Mouse (Mus musculus) embryonic facial prominence, embryonic 14.5 days (tissue): ENCODE data around the gene Slc7a14. TPM values are rescaled to one million over a fixed set of nuclear protein-coding genes. Genes with fewer than 3 reads are reported as not detected.

ENCODE experiments used
- ATAC-seq: fragments of 200-750 bp; cut with Nextera tagmentation; 2 replicates; pipeline ENCODE4 v1.8.0; 2017; ENCODE audit warnings: low read depth, moderate number of reproducible peaks, moderate TSS enrichment
- DNase-seq: peaks from one replicate; pipeline ENCODE4 v3.0.0-alpha.2; 2015; ENCODE audit warnings: low spot score
- H3K27ac ChIP-seq: fragments of 300-500 bp; sonication (generic); replicated peaks from 2 replicates; pipeline ENCODE4 v1.5.1; 2014; ENCODE audit warnings: low read depth, mild to moderate bottlenecking, low read length, moderate library complexity
- H3K27me3 ChIP-seq: fragments of 300-500 bp; sonication (generic); replicated peaks from 2 replicates; pipeline ENCODE4 v1.6.1; 2014; ENCODE audit warnings: low read length; ENCODE audit not compliant: control insufficient read depth, insufficient read depth
- H3K36me3 ChIP-seq: fragments of 300-500 bp; sonication (generic); 2 replicates; pipeline ENCODE4 v1.6.1; 2014; ENCODE audit warnings: low read length, mixed read lengths; ENCODE audit not compliant: control insufficient read depth, insufficient read depth
- H3K4me1 ChIP-seq: fragments of 300-500 bp; sonication (generic); 2 replicates; pipeline ENCODE4 v1.6.1; 2014; ENCODE audit warnings: antibody characterized with exemption, low read length; ENCODE audit not compliant: control insufficient read depth, insufficient read depth
- H3K4me2 ChIP-seq: fragments of 300-500 bp; sonication (generic); 2 replicates; pipeline ENCODE4 v1.6.1; 2014; ENCODE audit warnings: low read depth, mild to moderate bottlenecking, low read length, moderate library complexity, mixed read lengths
- H3K4me3 ChIP-seq: fragments of 300-500 bp; sonication (generic); 2 replicates; pipeline ENCODE4 v1.5.1; 2014; ENCODE audit warnings: low read depth, mild to moderate bottlenecking, low read length
- H3K9ac ChIP-seq: fragments of 300-500 bp; sonication (generic); 2 replicates; pipeline ENCODE4 v1.6.1; 2014; ENCODE audit warnings: low read depth, mild to moderate bottlenecking, low read length, moderate library complexity, mixed read lengths
- H3K9me3 ChIP-seq: fragments of 300-500 bp; sonication (generic); 2 replicates; pipeline ENCODE4 v1.6.1; 2016; ENCODE audit warnings: low read length; ENCODE audit not compliant: control insufficient read depth
- WGBS: fragments of 180-500 bp; shearing (Covaris S2); extraction: QIAGEN DNeasy Blood & Tissue Kit; methylation state at CpG from one replicate; pipeline ENCODE4 v1.1.7; 2014; 5-methylcytosine and 5-hydroxymethylcytosine counted together
- polyA plus RNA-seq: library from polyadenylated mRNA; unstranded; fragments of >200 nt; fragmentation: Nextera tagmentation; extraction: Ambion mirVana; gene quantifications from 2 replicates; pipeline ENCODE4 v1.2.1, GENCODE M21; 2014

The Slc7a14 gene
- polyA plus RNA-seq, 1 experiment from 2014 or later, result 0.43 TPM

DNA sequence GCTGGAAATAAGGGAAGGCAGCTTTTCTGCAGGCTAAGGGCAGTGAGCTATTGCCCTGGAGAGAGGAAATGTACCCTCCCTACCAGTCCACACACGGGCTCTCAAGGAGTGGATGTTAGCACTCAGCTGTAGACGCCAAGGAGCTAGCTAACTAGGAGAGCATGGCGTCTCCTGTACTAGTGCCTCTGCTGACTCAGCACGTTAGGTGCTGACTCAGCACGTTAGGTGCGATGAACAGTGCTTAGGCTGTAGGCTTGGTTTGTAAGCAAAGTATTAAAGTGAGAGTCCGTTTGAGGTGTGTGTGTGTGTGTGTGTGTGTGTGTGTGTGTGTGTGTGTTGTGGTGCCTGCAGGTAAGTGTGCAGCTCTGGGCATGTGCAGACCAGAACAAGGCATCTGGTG, 119.8 kb downstream of the Slc7a14 start:
- H3K27me3 ChIP-seq, result no peaks in the 10 kb centered on the region
- H3K9ac ChIP-seq, result no peak overlapping the region
- ATAC-seq (no peak), DNase-seq (no peak)
- no peaks in the 10 kb centered on the region for H3K36me3 ChIP-seq
- no peak overlapping the region for H3K27ac ChIP-seq
- 82% methylated on average over 7 of the region's 7 CpGs for WGBS
- no peaks in the 10 kb centered on the region for H3K9me3 ChIP-seq
- no peak overlapping the region for H3K4me3 ChIP-seq
- H3K4me2 ChIP-seq, result no peak overlapping the region
- no peaks in the 10 kb centered on the region for H3K4me1 ChIP-seq

DNA sequence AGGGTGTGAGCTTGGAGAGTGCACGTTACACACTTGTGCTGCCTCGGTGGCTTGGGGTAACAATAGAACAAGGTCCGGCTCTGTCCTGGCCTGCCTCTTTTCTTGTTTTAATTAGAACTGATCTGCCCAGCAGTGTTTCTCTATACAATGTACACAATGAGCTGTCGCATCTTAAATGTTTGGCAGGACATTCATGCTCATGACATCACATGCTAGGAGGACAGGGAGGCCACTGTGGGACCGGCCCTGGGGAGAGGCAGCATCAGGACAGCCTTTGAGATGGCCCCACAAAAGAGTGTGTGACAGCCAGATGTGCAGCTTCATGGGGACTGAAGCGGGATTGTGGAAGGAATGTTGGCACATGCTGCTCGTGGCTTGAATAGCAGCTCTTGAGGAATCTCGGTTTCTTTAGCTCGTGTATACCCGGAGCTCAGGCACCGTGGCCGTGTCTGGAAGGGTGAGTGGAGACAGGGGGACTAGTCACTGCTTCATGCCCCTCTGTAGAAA, 143.8 kb downstream of the Slc7a14 start:
- Histone ChIP-seq H3K4me2 (peak overlapping the region; percentile 1; the same call in 1 of the 2 replicates), H3K36me3 (no peaks in the 10 kb centered on the region), H3K4me3 (no peak overlapping the region), H3K9me3 (no peaks in the 10 kb centered on the region), H3K9ac (no peak overlapping the region), H3K27me3 (no peaks in the 10 kb centered on the region), H3K27ac (peak overlapping the region; percentile 39; the same call in 1 of the 2 replicates), H3K4me1 (peaks cover 19% of the 10 kb centered on the region)
- DNase-seq (peak; percentile 74), ATAC-seq (peak; percentile 75)
- WGBS, result 31% methylated on average over 12 of the region's 12 CpGs

DNA sequence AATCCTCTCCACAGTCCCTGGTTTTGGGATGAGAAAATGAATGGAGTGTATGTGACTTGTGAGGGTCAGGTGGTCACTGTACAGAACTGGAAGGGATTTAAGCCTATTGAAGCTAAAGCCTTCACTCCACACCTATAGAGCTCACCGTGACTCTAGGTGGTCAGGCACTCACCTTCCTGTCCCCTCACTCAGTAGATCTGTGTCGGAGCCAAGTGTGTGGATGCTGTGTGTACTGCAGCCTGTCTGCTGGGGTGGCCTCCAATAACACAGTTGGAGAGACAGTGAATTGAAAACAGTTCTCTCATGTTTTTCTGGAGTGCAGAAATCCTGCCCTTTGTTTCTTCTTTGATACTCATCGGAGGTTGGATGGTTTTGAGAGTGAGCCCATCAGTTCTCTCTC, 144.4 kb downstream of the Slc7a14 start:
- H3K4me2 ChIP-seq, result no peak overlapping the region

DNA sequence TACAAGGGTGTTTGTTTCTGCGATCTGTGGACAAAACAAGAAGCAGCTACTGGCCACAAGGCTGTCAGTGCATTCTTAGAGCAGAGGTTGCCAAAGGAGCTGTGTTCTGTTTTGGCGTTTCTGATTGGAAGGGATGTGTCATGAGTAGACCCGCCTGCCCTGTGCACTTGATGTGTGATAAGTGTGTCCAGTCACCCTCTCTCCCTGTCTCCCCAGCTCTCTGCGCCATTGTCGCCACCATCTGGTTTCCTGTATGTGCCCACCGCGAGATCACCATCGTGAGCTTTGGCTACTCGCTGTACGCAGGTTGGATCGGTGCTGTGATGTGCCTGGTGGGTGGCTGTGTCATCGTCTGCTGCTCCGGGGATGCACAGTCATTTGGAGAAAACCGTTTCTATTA, 147.3 kb downstream of the Slc7a14 start:
- Histone ChIP-seq H3K27me3 (no peaks in the 10 kb centered on the region), H3K4me1 (peaks cover 30% of the 10 kb centered on the region), H3K36me3 (no peaks in the 10 kb centered on the region), H3K4me2 (no peak overlapping the region), H3K9ac (no peak overlapping the region), H3K9me3 (no peaks in the 10 kb centered on the region), H3K4me3 (no peak overlapping the region), H3K27ac (no peak overlapping the region; the same call in 1 of the 2 replicates)
- DNase-seq, result no peak
- WGBS, result 90% methylated on average over 14 of the region's 14 CpGs
- no peak for ATAC-seq

More for the DNA sequence above, 144.4 kb downstream of the Slc7a14 start:
- WGBS, result 33% methylated on average over 3 of the region's 3 CpGs
- no peak overlapping the region for H3K4me3 ChIP-seq
- no peaks in the 10 kb centered on the region for H3K36me3 ChIP-seq
- H3K9ac ChIP-seq, result no peak overlapping the region
- H3K9me3 ChIP-seq, result no peaks in the 10 kb centered on the region
- H3K27ac ChIP-seq, result peak overlapping the region; percentile 39
- DNase-seq (no peak), ATAC-seq (no peak)
- peaks cover 22% of the 10 kb centered on the region for H3K4me1 ChIP-seq
- no peaks in the 10 kb centered on the region for H3K27me3 ChIP-seq

DNA sequence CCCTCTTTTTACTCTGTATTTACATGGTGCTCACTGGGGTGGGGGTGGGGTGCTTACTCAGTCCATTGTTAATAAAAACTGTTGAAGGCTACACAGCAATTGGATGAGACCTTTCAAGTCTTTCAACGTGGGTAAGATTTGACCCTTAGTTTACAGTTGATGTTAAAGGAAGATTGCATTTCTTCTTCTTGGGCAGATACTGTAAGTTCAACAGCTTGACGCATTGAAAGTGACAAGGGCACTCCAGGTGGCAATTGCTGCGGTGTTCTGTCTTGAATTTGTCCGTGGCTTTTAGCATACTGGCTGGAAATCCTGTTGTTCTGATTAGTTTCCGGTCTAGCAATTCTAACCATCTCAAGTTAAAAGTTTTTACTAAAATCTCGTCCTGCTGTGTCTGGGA, 148.8 kb downstream of the Slc7a14 start:
- Histone ChIP-seq H3K36me3 (no peaks in the 10 kb centered on the region), H3K4me2 (no peak overlapping the region), H3K9me3 (no peaks in the 10 kb centered on the region), H3K27ac (no peak overlapping the region), H3K9ac (no peak overlapping the region), H3K4me3 (no peak overlapping the region), H3K27me3 (no peaks in the 10 kb centered on the region), H3K4me1 (peaks cover 20% of the 10 kb centered on the region)
- ATAC-seq, result no peak
- 25% methylated on average over 6 of the region's 6 CpGs for WGBS
- no peak for DNase-seq

DNA sequence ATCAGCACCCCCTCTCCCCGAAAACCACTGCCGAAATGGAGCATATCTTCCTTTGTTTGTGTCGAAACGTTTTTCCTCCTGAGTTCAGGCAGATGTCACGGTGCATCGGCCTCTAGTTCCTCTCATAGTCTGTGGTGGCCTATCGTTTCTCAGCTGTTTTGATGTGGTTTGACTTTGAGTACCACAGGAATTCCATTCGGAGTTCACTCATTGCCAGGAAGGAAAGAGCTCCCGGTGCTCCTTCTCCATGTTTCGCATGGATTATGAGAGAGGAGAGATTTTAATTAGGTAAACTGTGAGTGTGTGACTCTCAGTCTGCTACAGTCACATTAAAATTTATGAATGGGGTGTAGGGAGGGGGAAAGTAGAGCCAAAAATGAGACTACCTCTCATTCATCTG, 150.1 kb downstream of the Slc7a14 start:
- H3K4me3 ChIP-seq, result no peak overlapping the region
- H3K4me1 ChIP-seq, result peaks cover 19% of the 10 kb centered on the region
- 50% methylated on average over 10 of the region's 10 CpGs for WGBS
- H3K9ac ChIP-seq, result no peak overlapping the region
- H3K9me3 ChIP-seq, result no peaks in the 10 kb centered on the region
- H3K36me3 ChIP-seq, result no peaks in the 10 kb centered on the region
- H3K4me2 ChIP-seq, result no peak overlapping the region
- H3K27me3 ChIP-seq, result no peaks in the 10 kb centered on the region
- H3K27ac ChIP-seq, result no peak overlapping the region
- no peak for ATAC-seq
- DNase-seq, result peak; percentile 63

DNA sequence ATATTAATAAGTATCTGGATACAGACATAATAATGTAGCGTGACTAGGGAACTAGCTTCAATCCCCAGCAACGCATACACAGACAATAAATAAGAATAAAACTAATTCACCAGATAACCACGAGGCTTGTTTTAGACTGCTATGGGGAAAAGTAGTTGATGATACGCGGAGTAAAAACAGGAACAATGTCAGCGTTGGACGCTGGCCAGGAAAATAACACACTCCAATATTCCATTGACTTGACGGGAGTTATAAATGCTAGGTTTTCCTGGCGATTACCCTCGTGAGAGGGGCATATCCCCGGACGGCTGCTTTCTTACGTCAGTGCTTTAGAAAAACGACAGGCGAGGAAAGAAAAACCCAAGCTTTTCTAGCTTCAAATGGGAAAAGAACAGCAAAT, 152.4 kb downstream of the Slc7a14 start:
- ATAC-seq (no peak), DNase-seq (peak; percentile 64)
- no peaks in the 10 kb centered on the region for H3K9me3 ChIP-seq
- no peak overlapping the region for H3K4me2 ChIP-seq
- 58% methylated on average over 15 of the region's 15 CpGs for WGBS
- peak overlapping the region; percentile 3 for H3K27ac ChIP-seq
- H3K4me3 ChIP-seq, result no peak overlapping the region
- H3K9ac ChIP-seq, result no peak overlapping the region
- H3K4me1 ChIP-seq, result peaks cover 19% of the 10 kb centered on the region
- H3K36me3 ChIP-seq, result no peaks in the 10 kb centered on the region
- no peaks in the 10 kb centered on the region for H3K27me3 ChIP-seq

DNA sequence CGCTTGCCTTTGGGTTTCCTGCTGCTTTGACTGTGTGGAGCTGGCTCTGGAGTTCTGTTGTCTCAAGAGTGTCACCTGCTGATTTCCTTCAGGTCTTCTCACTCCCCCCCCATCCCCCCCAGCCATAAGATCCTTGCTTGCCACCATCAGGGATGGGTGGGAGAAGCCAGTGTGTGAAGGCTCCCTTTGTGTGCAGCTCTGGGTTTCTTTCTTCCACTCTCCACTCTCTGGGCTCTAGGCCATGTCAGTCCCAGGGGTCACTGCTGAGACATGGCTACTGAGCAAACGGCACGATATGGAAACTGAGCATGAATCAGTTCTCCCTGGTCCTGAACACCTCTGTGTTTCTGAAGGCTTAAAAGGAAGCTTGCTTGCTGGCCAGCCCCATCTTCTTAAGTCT, 154.1 kb downstream of the Slc7a14 start:
- no peak overlapping the region for H3K4me3 ChIP-seq
- WGBS, result 34% methylated on average over 3 of the region's 3 CpGs
- ATAC-seq (0 out of 2 replicates have a peak, but pooled peaks have one; percentile 30), DNase-seq (peak; percentile 51)
- peaks cover 25% of the 10 kb centered on the region for H3K4me1 ChIP-seq
- no peak overlapping the region for H3K9ac ChIP-seq
- H3K9me3 ChIP-seq, result no peaks in the 10 kb centered on the region
- no peaks in the 10 kb centered on the region for H3K27me3 ChIP-seq
- 0 out of 2 replicates have a peak overlapping the region, but pooled peaks have one; percentile 2 for H3K27ac ChIP-seq
- H3K36me3 ChIP-seq, result no peaks in the 10 kb centered on the region
- H3K4me2 ChIP-seq, result no peak overlapping the region
